Mouse (Mus musculus) erythroblast, embryonic 14.5 days (primary cell): ENCODE measurements around the gene Trpv2. TPM values are rescaled to one million over a fixed set of nuclear protein-coding genes. Genes with fewer than 3 reads are reported as not detected.

Experiments
- H3K27me3 ChIP-seq: 2 replicates; pipeline ENCODE4 v1.6.1; 2012; ENCODE audit warnings: inconsistent platforms; ENCODE audit not compliant: control insufficient read depth
- H3K36me3 ChIP-seq: 2 replicates; pipeline ENCODE4 v1.6.1; 2012; ENCODE audit warnings: mild to moderate bottlenecking, inconsistent platforms; ENCODE audit not compliant: control insufficient read depth
- H3K4me1 ChIP-seq: 2 replicates; pipeline ENCODE4 v1.6.1; 2012; ENCODE audit warnings: inconsistent platforms; ENCODE audit not compliant: control insufficient read depth
- H3K4me3 ChIP-seq: replicated peaks from 2 replicates; pipeline ENCODE3; 2012; ENCODE audit warnings: moderate library complexity, mild to moderate bottlenecking, inconsistent platforms
- H3K9me3 ChIP-seq: 2 replicates; pipeline ENCODE4 v1.6.1; 2012; ENCODE audit warnings: low read length, inconsistent platforms, mixed read lengths; ENCODE audit not compliant: control insufficient read depth
- GATA1 ChIP-seq: IDR thresholded peaks from 2 replicates; pipeline ENCODE4 v1.6.1; 2012; ENCODE audit warnings: low read length, inconsistent platforms, mixed read lengths
- TAL1 ChIP-seq: IDR thresholded peaks from 3 replicates; pipeline ENCODE4 v1.6.1; 2012; ENCODE audit warnings: low read length, inconsistent platforms, mixed read lengths
- polyA plus RNA-seq: library from polyadenylated mRNA; stranded (reverse); fragments of >175 nt; gene quantifications from 2 replicates; pipeline ENCODE4 v1.2.3, GENCODE M21; 2012

The Trpv2 gene
- polyA plus RNA-seq, 1 experiment: 0.04 TPM

- H3K4me1 ChIP-seq: peaks cover 28% of the 10 kb centered on the region
- no peaks in the 10 kb centered on the region for H3K9me3 ChIP-seq
- no peaks in the 10 kb centered on the region for H3K36me3 ChIP-seq
- peaks cover 20% of the 10 kb centered on the region for H3K27me3 ChIP-seq
- TF ChIP-seq TAL1 (no peak), GATA1 (no peak)
- H3K4me3 ChIP-seq: no peak overlapping the region
Measured at GRCm38 (mm10) chr11:62643681-62644363, 69.5 kb downstream of the Trpv2 start.

GRCm38 (mm10) chr11:62644602-62645336 lies 70.5 kb downstream of the Trpv2 start:
- no peak for TF ChIP-seq GATA1
- no peak for TF ChIP-seq TAL1
- Histone ChIP-seq H3K9me3 (no peaks in the 10 kb centered on the region), H3K4me3 (no peak overlapping the region), H3K4me1 (peaks cover 35% of the 10 kb centered on the region), H3K27me3 (peaks cover 20% of the 10 kb centered on the region), H3K36me3 (no peaks in the 10 kb centered on the region)

GRCm38 (mm10) chr11:62645337-62645675 lies 71.0 kb downstream of the Trpv2 start:
- Histone ChIP-seq H3K36me3 (no peaks in the 10 kb centered on the region), H3K27me3 (peaks cover 20% of the 10 kb centered on the region), H3K4me1 (peaks cover 35% of the 10 kb centered on the region), H3K9me3 (no peaks in the 10 kb centered on the region), H3K4me3 (no peak overlapping the region)
- TF ChIP-seq TAL1 (no peak), GATA1 (no peak)

GRCm38 (mm10) chr11:62645732-62646494 lies 71.6 kb downstream of the Trpv2 start:
- H3K4me1 ChIP-seq: peaks cover 35% of the 10 kb centered on the region
- peaks cover 20% of the 10 kb centered on the region for H3K27me3 ChIP-seq
- H3K4me3 ChIP-seq: no peak overlapping the region
- TF ChIP-seq GATA1: no peak
- no peak for TF ChIP-seq TAL1
- H3K9me3 ChIP-seq: no peaks in the 10 kb centered on the region
- H3K36me3 ChIP-seq: no peaks in the 10 kb centered on the region

- Histone ChIP-seq H3K27me3 (peaks cover 20% of the 10 kb centered on the region), H3K9me3 (no peaks in the 10 kb centered on the region), H3K4me1 (peaks cover 35% of the 10 kb centered on the region), H3K4me3 (no peak overlapping the region), H3K36me3 (no peaks in the 10 kb centered on the region)
- TF ChIP-seq GATA1 (no peak), TAL1 (no peak)
Measured at GRCm38 (mm10) chr11:62646495-62646843, 72.2 kb downstream of the Trpv2 start.

- peak overlapping the region; percentile 4 for H3K4me3 ChIP-seq
- peaks cover under 1% of the 10 kb centered on the region; the same call in 1 of the 2 replicates for H3K36me3 ChIP-seq
- H3K27me3 ChIP-seq: peaks cover 20% of the 10 kb centered on the region
- TF ChIP-seq GATA1: no peak
- TF ChIP-seq TAL1: no peak
- peaks cover 35% of the 10 kb centered on the region for H3K4me1 ChIP-seq
- no peaks in the 10 kb centered on the region for H3K9me3 ChIP-seq
Measured at GRCm38 (mm10) chr11:62646958-62647515, 72.8 kb downstream of the Trpv2 start.

- TF ChIP-seq TAL1 (no peak), GATA1 (no peak)
- Histone ChIP-seq H3K9me3 (no peaks in the 10 kb centered on the region), H3K4me3 (peak within 1 kb of the TSS; percentile 71), H3K4me1 (peaks cover 35% of the 10 kb centered on the region), H3K27me3 (peaks cover 20% of the 10 kb centered on the region), H3K36me3 (peaks cover 6% of the 10 kb centered on the region; the same call in 1 of the 2 replicates)
Measured at GRCm38 (mm10) chr11:62647661-62648590, 73.6 kb downstream of the Trpv2 start, which contains the start of gene Lrrc75a. Gene Lrrc75a (minus strand): TSS chr11:62648523.
